Mouse (Mus musculus): Measurements from ENCODE around the gene P3h1.
A peak's percentile ranks its signal among the peaks of the same experiment; 100 is the strongest.

P3h1 gene

GRCm38 (mm10) chr4:119239181-119239682 is 6.5 kb downstream of the P3h1 start:
- DNase-seq, result no peak

- DNase-seq, result no peak
These were observed 8.9 kb downstream of the P3h1 start for GRCm38 (mm10) chr4:119241664-119242063.

- DNase-seq, result no peak
These were observed 9.9 kb downstream of the P3h1 start for GRCm38 (mm10) chr4:119242571-119242970.

GRCm38 (mm10) chr4:119244468-119245240 is 11.9 kb downstream of the P3h1 start:
- no peak for DNase-seq

- no peak for DNase-seq
These were observed 12.8 kb downstream of the P3h1 start for GRCm38 (mm10) chr4:119245556-119245955.

GRCm38 (mm10) chr4:119245961-119246360 is 13.2 kb downstream of the P3h1 start:
- no peak for DNase-seq

- no peak for DNase-seq
These were observed 14.0 kb downstream of the P3h1 start for GRCm38 (mm10) chr4:119246688-119247225.

- DNase-seq, result peak; percentile 87
These were observed 14.9 kb downstream of the P3h1 start for GRCm38 (mm10) chr4:119247462-119248235.

GRCm38 (mm10) chr4:119248407-119248965 is 15.8 kb downstream of the P3h1 start:
- DNase-seq, result peak; percentile 62

- no peak for DNase-seq
These were observed 19.5 kb downstream of the P3h1 start for GRCm38 (mm10) chr4:119252025-119252808.

GRCm38 (mm10) chr4:119254012-119254618 is 21.4 kb downstream of the P3h1 start:
- peak; percentile 81 for DNase-seq

- no peak for DNase-seq
These were observed 22.6 kb downstream of the P3h1 start, which contains the start of gene Cldn19 for GRCm38 (mm10) chr4:119255351-119255750. Gene Cldn19, plus strand, starts transcription at chr4:119255414.

GRCm38 (mm10) chr4:119257083-119257482 is 24.4 kb downstream of the P3h1 start:
- DNase-seq, result no peak

- no peak for DNase-seq
These were observed 26.9 kb downstream of the P3h1 start for GRCm38 (mm10) chr4:119259344-119260254.

- DNase-seq, result no peak
These were observed 28.5 kb downstream of the P3h1 start for GRCm38 (mm10) chr4:119261087-119261713.

GRCm38 (mm10) chr4:119262483-119262882 is 29.8 kb downstream of the P3h1 start:
- no peak for DNase-seq

GRCm38 (mm10) chr4:119263459-119263858 is 30.7 kb downstream of the P3h1 start:
- no peak for DNase-seq

- no peak for DNase-seq
These were observed 33.9 kb downstream of the P3h1 start for GRCm38 (mm10) chr4:119266606-119267005.

- no peak for DNase-seq
These were observed 41.9 kb downstream of the P3h1 start for GRCm38 (mm10) chr4:119274627-119275026.

- no peak for DNase-seq
These were observed 42.5 kb downstream of the P3h1 start for GRCm38 (mm10) chr4:119275226-119275625.
